In genomic region chr4:102253994-102254393, GRCm38 (mm10) we compare ENCODE assay signal across 11 mouse cellular contexts.
DNase-seq lines count a peak whose midpoint lies in the region; ATAC-seq lines count a peak whose summit lies in the region.
"Had no signal": no experiment of that assay in that cellular context is flagged by ENCODE, and none has a peak within 500 bp of the region (broad histone marks: within the 10 kb centered on the region; RNA-seq: fewer than 3 reads in every experiment).

No protein-coding gene starts in this region.

- H3K4me2 ChIP-seq in heart, embryonic 15.5 days, result peak overlapping the region; percentile 63; the same call in 1 of the 2 replicates
- peak overlapping the region; percentile 78 for H3K4me2 ChIP-seq in forebrain, embryonic 16.5 days (ENCODE audit: low read length)
- H3K4me2 ChIP-seq in midbrain, embryonic 11.5 days, result peak overlapping the region; percentile 75; the same call in 1 of the 2 replicates

- peak overlapping the region; percentile 51; the same call in 1 of the 2 replicates for H3K4me3 ChIP-seq in heart, embryonic 15.5 days
- peak overlapping the region; percentile 50; the same call in 1 of the 2 replicates for H3K4me3 ChIP-seq in forebrain, embryonic 16.5 days (replicated peaks; ENCODE audit: low read length)
- no peak overlapping the region for H3K4me3 ChIP-seq in midbrain, embryonic 11.5 days (ENCODE audit: low read depth, low read length)

- intact Hi-C loops in heart, postnatal 14 days (cut with DNase I), result no loop called here

- ATAC-seq in heart, embryonic 15.5 days (replicated peaks; ENCODE audit: insufficient number of reproducible peaks, insufficient read depth, low FRiP score, low read depth), result no peak
- ATAC-seq in forebrain, embryonic 16.5 days, result peak; percentile 42; the same call in 1 of the 2 replicates
- peak; percentile 43 for ATAC-seq in midbrain, embryonic 11.5 days (ENCODE audit: low FRiP score)

- H3K9ac ChIP-seq in heart, embryonic 15.5 days, result no peak overlapping the region
- H3K9ac ChIP-seq in forebrain, embryonic 16.5 days (replicated peaks; ENCODE audit: low read depth, low read length), result peak overlapping the region; percentile 49; the same call in 1 of the 2 replicates
- H3K9ac ChIP-seq in midbrain, embryonic 11.5 days (ENCODE audit: low read length), result no peak overlapping the region
- H3K9ac ChIP-seq: limb, embryonic 15.5 days had no signal

- H3K36me3 ChIP-seq in heart, embryonic 15.5 days, result no peaks in the 10 kb centered on the region
- H3K36me3 ChIP-seq in forebrain, embryonic 16.5 days (ENCODE audit: control insufficient read depth, insufficient read depth), result no peaks in the 10 kb centered on the region
- H3K36me3 ChIP-seq in midbrain, embryonic 11.5 days (ENCODE audit: control insufficient read depth, insufficient read depth, low read length), result no peaks in the 10 kb centered on the region
- H3K36me3 ChIP-seq: limb, embryonic 15.5 days had no signal

- peak overlapping the region; percentile 87 for H3K27ac ChIP-seq in heart, embryonic 15.5 days
- H3K27ac ChIP-seq in forebrain, embryonic 16.5 days (ENCODE audit: low read length), result peak overlapping the region; percentile 90
- H3K27ac ChIP-seq in midbrain, embryonic 11.5 days (ENCODE audit: low read depth, low read length), result no peak overlapping the region
- H3K27ac ChIP-seq: limb, embryonic 15.5 days had no signal

- H3K27me3 ChIP-seq in heart, embryonic 15.5 days, result no peaks in the 10 kb centered on the region
- no peaks in the 10 kb centered on the region for H3K27me3 ChIP-seq in forebrain, embryonic 16.5 days (replicated peaks; ENCODE audit: control insufficient read depth, insufficient read depth, low read length)
- H3K27me3 ChIP-seq in midbrain, embryonic 11.5 days (ENCODE audit: control insufficient read depth, insufficient read depth, low read length), result no peaks in the 10 kb centered on the region
- H3K27me3 ChIP-seq: limb, embryonic 15.5 days had no signal

- peaks cover 6% of the 10 kb centered on the region; the same call in 1 of the 2 replicates for H3K4me1 ChIP-seq in heart, embryonic 15.5 days (replicated peaks)
- H3K4me1 ChIP-seq in forebrain, embryonic 16.5 days (replicated peaks; ENCODE audit: control insufficient read depth, insufficient read depth, low read length), result peaks cover 13% of the 10 kb centered on the region
- H3K4me1 ChIP-seq in midbrain, embryonic 11.5 days (ENCODE audit: control insufficient read depth, insufficient read depth, low read length), result peaks cover 9% of the 10 kb centered on the region; the same call in 1 of the 2 replicates

- no peak for DNase-seq in heart, postnatal 14 days
- DNase-seq in brain, adult 2 months (ENCODE audit: low read depth, low spot score), result peak; percentile 45
- DNase-seq in midbrain, embryonic 11.5 days (ENCODE audit: low spot score, missing footprints), result no peak
- DNase-seq in spleen, adult 18-20 months, result no peak
- no peak for DNase-seq in left cerebral cortex, adult 18-20 months (ENCODE audit: low spot score in 2 of 2)
- no peak for DNase-seq in adipocyte (ENCODE audit: low spot score)
- DNase-seq: gastrocnemius, postnatal 10 days; thymus, adult 2 months had no signal

- H3K9me3 ChIP-seq in heart, embryonic 15.5 days (replicated peaks), result no peaks in the 10 kb centered on the region
- H3K9me3 ChIP-seq in forebrain, embryonic 16.5 days (ENCODE audit: control insufficient read depth, low read length), result no peaks in the 10 kb centered on the region
- no peaks in the 10 kb centered on the region for H3K9me3 ChIP-seq in midbrain, embryonic 11.5 days (ENCODE audit: control insufficient read depth, low read length)
- H3K9me3 ChIP-seq: limb, embryonic 15.5 days had no signal
